Mouse (Mus musculus): Measurements from ENCODE around the gene Gm21987. TPM values are rescaled to one million over a fixed set of nuclear protein-coding genes. Genes with fewer than 3 reads are reported as not detected.

Gm21987 gene
- polyA plus RNA-seq, 1 experiment from 2014 or later, result not detected

GRCm38 (mm10) chr16:38362493-38363255 lies 15.8 kb downstream of the Gm21987 start:
- peaks cover 5% of the 10 kb centered on the region; the same call in 1 of the 2 replicates for H3K4me1 ChIP-seq (ENCODE audit: insufficient read depth)
- H3K4me2 ChIP-seq, result peak overlapping the region; percentile 43
- TF ChIP-seq CTCF (IDR thresholded peaks at IDR 0.05; ENCODE audit: low read depth), result no peak
- H3K27ac ChIP-seq (ENCODE audit: low read depth), result peak overlapping the region; percentile 65; the same call in 1 of the 2 replicates
- H3K4me3 ChIP-seq (ENCODE audit: low read depth, low read length), result peak overlapping the region; percentile 11; the same call in 1 of the 2 replicates
- WGBS, result 56% methylated on average over 20 of the region's 20 CpGs
- H3K9me3 ChIP-seq (ENCODE audit: low read depth, low read length), result no peaks in the 10 kb centered on the region
- H3K36me3 ChIP-seq (ENCODE audit: insufficient read depth), result no peaks in the 10 kb centered on the region
- ATAC-seq (ENCODE audit: insufficient read depth), result peak; percentile 36; the same call in 1 of the 2 replicates
- peak overlapping the region; percentile 42; the same call in 1 of the 2 replicates for H3K9ac ChIP-seq
- H3K27me3 ChIP-seq (ENCODE audit: insufficient read depth, low read length), result no peaks in the 10 kb centered on the region
- DNase-seq, result no peak

GRCm38 (mm10) chr16:38363256-38363595 lies 16.4 kb downstream of the Gm21987 start:
- TF ChIP-seq CTCF (IDR thresholded peaks at IDR 0.05; ENCODE audit: low read depth), result no peak
- Histone ChIP-seq H3K4me2 (peak overlapping the region; percentile 43; the same call in 1 of the 2 replicates), H3K27me3 (ENCODE audit: insufficient read depth, low read length) (no peaks in the 10 kb centered on the region), H3K36me3 (ENCODE audit: insufficient read depth) (no peaks in the 10 kb centered on the region), H3K4me3 (ENCODE audit: low read depth, low read length) (peak overlapping the region; percentile 11; the same call in 1 of the 2 replicates), H3K27ac (ENCODE audit: low read depth) (0 out of 2 replicates have a peak overlapping the region, but pooled peaks have one; percentile 65), H3K9ac (0 out of 2 replicates have a peak overlapping the region, but pooled peaks have one; percentile 42), H3K4me1 (ENCODE audit: insufficient read depth) (peaks cover 5% of the 10 kb centered on the region; the same call in 1 of the 2 replicates), H3K9me3 (ENCODE audit: low read depth, low read length) (no peaks in the 10 kb centered on the region)
- ATAC-seq (ENCODE audit: insufficient read depth) (no peak), DNase-seq (no peak)
- WGBS, result 34% methylated on average over 3 of the region's 3 CpGs

GRCm38 (mm10) chr16:38363657-38364056 lies 16.8 kb downstream of the Gm21987 start:
- DNase-seq, result no peak
- ATAC-seq (ENCODE audit: insufficient read depth), result no peak
- Histone ChIP-seq H3K4me1 (ENCODE audit: insufficient read depth) (peaks cover 5% of the 10 kb centered on the region; the same call in 1 of the 2 replicates), H3K27ac (ENCODE audit: low read depth) (no peak overlapping the region), H3K9me3 (ENCODE audit: low read depth, low read length) (no peaks in the 10 kb centered on the region), H3K4me3 (ENCODE audit: low read depth, low read length) (no peak overlapping the region), H3K27me3 (ENCODE audit: insufficient read depth, low read length) (no peaks in the 10 kb centered on the region), H3K36me3 (ENCODE audit: insufficient read depth) (no peaks in the 10 kb centered on the region), H3K4me2 (no peak overlapping the region), H3K9ac (no peak overlapping the region)
- no peak for TF ChIP-seq CTCF (IDR thresholded peaks at IDR 0.05; ENCODE audit: low read depth)
- WGBS, result 70% methylated on average over 7 of the region's 7 CpGs

GRCm38 (mm10) chr16:38365390-38365789 lies 18.6 kb downstream of the Gm21987 start:
- H3K9ac ChIP-seq, result no peak overlapping the region

GRCm38 (mm10) chr16:38366231-38366630 lies 19.4 kb downstream of the Gm21987 start:
- no peak for ATAC-seq (ENCODE audit: insufficient read depth)
- no peaks in the 10 kb centered on the region for H3K27me3 ChIP-seq (ENCODE audit: insufficient read depth, low read length)
- H3K36me3 ChIP-seq (ENCODE audit: insufficient read depth), result no peaks in the 10 kb centered on the region
- no peak overlapping the region for H3K9ac ChIP-seq
- no peak overlapping the region for H3K4me3 ChIP-seq (ENCODE audit: low read depth, low read length)
- H3K9me3 ChIP-seq (ENCODE audit: low read depth, low read length), result no peaks in the 10 kb centered on the region
- H3K27ac ChIP-seq (ENCODE audit: low read depth), result no peak overlapping the region
- H3K4me2 ChIP-seq, result no peak overlapping the region
- H3K4me1 ChIP-seq (ENCODE audit: insufficient read depth), result peaks cover 5% of the 10 kb centered on the region; the same call in 1 of the 2 replicates
- no peak for DNase-seq
- TF ChIP-seq CTCF (IDR thresholded peaks at IDR 0.05; ENCODE audit: low read depth), result no peak
- WGBS, result 78% methylated on average over 4 of the region's 4 CpGs

More at GRCm38 (mm10) chr16:38365390-38365789, 18.6 kb downstream of the Gm21987 start:
- TF ChIP-seq CTCF (IDR thresholded peaks at IDR 0.05; ENCODE audit: low read depth), result no peak
- Histone ChIP-seq H3K9me3 (ENCODE audit: low read depth, low read length) (no peaks in the 10 kb centered on the region), H3K27ac (ENCODE audit: low read depth) (no peak overlapping the region), H3K36me3 (ENCODE audit: insufficient read depth) (no peaks in the 10 kb centered on the region), H3K4me2 (no peak overlapping the region), H3K4me1 (ENCODE audit: insufficient read depth) (peaks cover 5% of the 10 kb centered on the region; the same call in 1 of the 2 replicates), H3K27me3 (ENCODE audit: insufficient read depth, low read length) (no peaks in the 10 kb centered on the region), H3K4me3 (ENCODE audit: low read depth, low read length) (no peak overlapping the region)
- ATAC-seq (ENCODE audit: insufficient read depth) (no peak), DNase-seq (no peak)
- WGBS, result 83% methylated on average over 10 of the region's 10 CpGs

- WGBS, result 66% methylated on average over 10 of the region's 10 CpGs
- no peaks in the 10 kb centered on the region for H3K36me3 ChIP-seq (ENCODE audit: insufficient read depth)
- no peak for ATAC-seq (ENCODE audit: insufficient read depth)
- H3K4me2 ChIP-seq, result no peak overlapping the region
- no peak for TF ChIP-seq CTCF (IDR thresholded peaks at IDR 0.05; ENCODE audit: low read depth)
- no peak overlapping the region for H3K27ac ChIP-seq (ENCODE audit: low read depth)
- no peak overlapping the region for H3K4me3 ChIP-seq (ENCODE audit: low read depth, low read length)
- H3K4me1 ChIP-seq (ENCODE audit: insufficient read depth), result no peaks in the 10 kb centered on the region
- no peak for DNase-seq
- no peak overlapping the region for H3K9ac ChIP-seq
- no peaks in the 10 kb centered on the region for H3K27me3 ChIP-seq (ENCODE audit: insufficient read depth, low read length)
- no peaks in the 10 kb centered on the region for H3K9me3 ChIP-seq (ENCODE audit: low read depth, low read length)
Measured at GRCm38 (mm10) chr16:38368336-38368735, 21.5 kb downstream of the Gm21987 start.

GRCm38 (mm10) chr16:38369000-38369399 lies 22.2 kb downstream of the Gm21987 start:
- H3K27ac ChIP-seq (ENCODE audit: low read depth), result no peak overlapping the region
- 81% methylated on average over 7 of the region's 7 CpGs for WGBS
- no peaks in the 10 kb centered on the region for H3K4me1 ChIP-seq (ENCODE audit: insufficient read depth)
- H3K4me2 ChIP-seq, result no peak overlapping the region
- no peaks in the 10 kb centered on the region for H3K9me3 ChIP-seq (ENCODE audit: low read depth, low read length)
- H3K4me3 ChIP-seq (ENCODE audit: low read depth, low read length), result no peak overlapping the region
- H3K36me3 ChIP-seq (ENCODE audit: insufficient read depth), result no peaks in the 10 kb centered on the region
- DNase-seq, result no peak
- no peak overlapping the region for H3K9ac ChIP-seq
- no peak for TF ChIP-seq CTCF (IDR thresholded peaks at IDR 0.05; ENCODE audit: low read depth)
- ATAC-seq (ENCODE audit: insufficient read depth), result no peak
- no peaks in the 10 kb centered on the region for H3K27me3 ChIP-seq (ENCODE audit: insufficient read depth, low read length)

Data from lung, embryonic 14.5 days (tissue).